Comparison of ENCODE assay signal across 8 mouse cellular contexts in genomic region chr4:88641077-88641831, GRCm38 (mm10). TPM values are rescaled to one million over a fixed set of nuclear protein-coding genes. Genes with fewer than 3 reads are reported as not detected.
DNase-seq lines count a peak whose midpoint lies in the region; ATAC-seq and TF ChIP-seq lines count a peak whose summit lies in the region.

No protein-coding gene starts in this region.

- intact Hi-C loops in gastrocnemius, adult 2 months (cut with DNase I) = loop anchor here (5.0 kb wide), 1 partner anchor 89 kb away; no protein-coding TSS in a partner anchor
- intact Hi-C loops in left cerebral cortex, adult 2 months (cut with DNase I) = loop anchor here (1.0 kb wide), 1 partner anchor 91 kb away; no protein-coding TSS in a partner anchor

- peak overlapping the region; percentile 79 for H3K4me3 ChIP-seq in gastrocnemius, adult 2 months
- peak overlapping the region; percentile 33 for H3K4me3 ChIP-seq in hindbrain, postnatal 0 days (ENCODE audit: low read length)
- peak overlapping the region; percentile 41 for H3K4me3 ChIP-seq in left cerebral cortex, adult 2 months

- H3K9ac ChIP-seq in hindbrain, postnatal 0 days (replicated peaks; ENCODE audit: low read length) = no peak overlapping the region

- H3K27ac ChIP-seq in gastrocnemius, adult 2 months = peak overlapping the region; percentile 75
- H3K27ac ChIP-seq in hindbrain, postnatal 0 days = no peak overlapping the region
- H3K27ac ChIP-seq in left cerebral cortex, adult 2 months = no peak overlapping the region

- no peaks in the 10 kb centered on the region for H3K27me3 ChIP-seq in hindbrain, postnatal 0 days (ENCODE audit: insufficient read depth, low read length)

- whole genome bisulfite sequencing in hindbrain, postnatal 0 days = 18% methylated on average over 11 of the region's 11 CpGs

- H3K4me2 ChIP-seq in hindbrain, postnatal 0 days (ENCODE audit: low read depth, low read length) = peak overlapping the region; percentile 53

- H3K4me1 ChIP-seq in hindbrain, postnatal 0 days (ENCODE audit: insufficient read depth, low read length) = no peaks in the 10 kb centered on the region

- peak; percentile 90 for ATAC-seq in common myeloid progenitor, adult 5-6 weeks (replicated peaks; ENCODE audit: low read depth, poor library complexity, severe bottlenecking)
- ATAC-seq in hindbrain, postnatal 0 days = peak; percentile 98
- ATAC-seq in megakaryocyte, adult 5-6 weeks (ENCODE audit: poor library complexity, severe bottlenecking) = peak; percentile 97

- TF ChIP-seq CTCF in gastrocnemius, adult 2 months (IDR thresholded peaks at IDR 0.05) = peak; percentile 85
- peak; percentile 90 for TF ChIP-seq CTCF in hindbrain, postnatal 0 days (IDR thresholded peaks at IDR 0.05; ENCODE audit: low read depth)
- TF ChIP-seq CTCF in left cerebral cortex, adult 2 months (IDR thresholded peaks at IDR 0.05) = peak; percentile 84

- no peaks in the 10 kb centered on the region for H3K9me3 ChIP-seq in hindbrain, postnatal 0 days (ENCODE audit: low read length)

- H3K36me3 ChIP-seq in hindbrain, postnatal 0 days (ENCODE audit: insufficient read depth, low read length) = no peaks in the 10 kb centered on the region

- DNase-seq in ZHBTc4 (ENCODE audit: low read depth, low spot score) = peak; percentile 97
- DNase-seq in gastrocnemius, adult 2 months = peak; percentile 90
- peak; percentile 97 for DNase-seq in hindbrain, postnatal 0 days (ENCODE audit: low spot score)
- DNase-seq in left cerebral cortex, adult 2 months (ENCODE audit: extremely low spot score in 1 of 2, low spot score in 2 of 2) = peak; percentile 82 to 90
- DNase-seq in right cerebral cortex, adult 2 months (ENCODE audit: low spot score in 2 of 2) = peak; percentile 89 to 91
- DNase-seq in urinary bladder, postnatal 14 days (ENCODE audit: low spot score) = peak; percentile 96

RNA-seq across cellular contexts. Expression of gene Ifna13, which starts 3.0 kb away (rescaled TPM):
- total RNA-seq in common myeloid progenitor, adult 5-6 weeks (2017) = not detected in 2 replicates
- not detected for total RNA-seq in gastrocnemius, adult 2 months (2021)
- not detected in 2 replicates for total RNA-seq in hindbrain, postnatal 0 days (2014; rRNA removed)
- not detected in 2 replicates for polyA plus RNA-seq in hindbrain, postnatal 0 days (2015; fragmentation: Nextera tagmentation; extraction: Ambion mirVana)
- not detected for total RNA-seq in left cerebral cortex, adult 2 months (2021)
- not detected in 2 replicates for total RNA-seq in megakaryocyte, adult 5-6 weeks (2015)
- total RNA-seq in megakaryocyte, adult 5-6 weeks (2017) = not detected in 2 replicates

RNA-seq across cellular contexts. Expression of gene C87499, which starts 7.0 kb away (rescaled TPM):
- not detected in 2 replicates for total RNA-seq in common myeloid progenitor, adult 5-6 weeks (2017)
- total RNA-seq in gastrocnemius, adult 2 months (2021) = not detected
- total RNA-seq in hindbrain, postnatal 0 days (2014; rRNA removed) = not detected in 2 replicates
- not detected in 2 replicates for polyA plus RNA-seq in hindbrain, postnatal 0 days (2015; fragmentation: Nextera tagmentation; extraction: Ambion mirVana)
- not detected for total RNA-seq in left cerebral cortex, adult 2 months (2021)
- total RNA-seq in megakaryocyte, adult 5-6 weeks (2015) = not detected in 2 replicates
- not detected in 2 replicates for total RNA-seq in megakaryocyte, adult 5-6 weeks (2017)

RNA-seq across cellular contexts. Expression of gene Ifna16, which starts 35.5 kb away (rescaled TPM):
- total RNA-seq in common myeloid progenitor, adult 5-6 weeks (2017) = not detected in 2 replicates
- not detected for total RNA-seq in gastrocnemius, adult 2 months (2021)
- not detected in 2 replicates for total RNA-seq in hindbrain, postnatal 0 days (2014; rRNA removed)
- polyA plus RNA-seq in hindbrain, postnatal 0 days (2015; fragmentation: Nextera tagmentation; extraction: Ambion mirVana) = not detected in 2 replicates
- total RNA-seq in left cerebral cortex, adult 2 months (2021) = not detected
- total RNA-seq in megakaryocyte, adult 5-6 weeks (2015) = not detected in 2 replicates
- total RNA-seq in megakaryocyte, adult 5-6 weeks (2017) = not detected in 2 replicates

RNA-seq across cellular contexts. Expression of gene Ifna12, which starts 38.1 kb away (rescaled TPM):
- total RNA-seq in common myeloid progenitor, adult 5-6 weeks (2017) = not detected in 2 replicates
- total RNA-seq in gastrocnemius, adult 2 months (2021) = not detected
- total RNA-seq in hindbrain, postnatal 0 days (2014; rRNA removed) = not detected in 2 replicates
- polyA plus RNA-seq in hindbrain, postnatal 0 days (2015; fragmentation: Nextera tagmentation; extraction: Ambion mirVana) = not detected in 2 replicates
- total RNA-seq in left cerebral cortex, adult 2 months (2021) = not detected
- total RNA-seq in megakaryocyte, adult 5-6 weeks (2015) = not detected in 2 replicates
- not detected in 2 replicates for total RNA-seq in megakaryocyte, adult 5-6 weeks (2017)

RNA-seq across cellular contexts. Expression of gene Ifna2, which starts 42.5 kb away (rescaled TPM):
- total RNA-seq in common myeloid progenitor, adult 5-6 weeks (2017) = not detected in 2 replicates
- not detected for total RNA-seq in gastrocnemius, adult 2 months (2021)
- not detected in 2 replicates for total RNA-seq in hindbrain, postnatal 0 days (2014; rRNA removed)
- polyA plus RNA-seq in hindbrain, postnatal 0 days (2015; fragmentation: Nextera tagmentation; extraction: Ambion mirVana) = not detected in 2 replicates
- total RNA-seq in left cerebral cortex, adult 2 months (2021) = not detected
- total RNA-seq in megakaryocyte, adult 5-6 weeks (2015) = not detected in 2 replicates
- total RNA-seq in megakaryocyte, adult 5-6 weeks (2017) = not detected in 2 replicates
